Mouse (Mus musculus) E14TG2a.4 (cell line): Measurements from ENCODE around the gene Pde4a.
"Not testable (repeated sequence)": the region's sequence is repeated elsewhere in the genome, so short reads cannot be mapped to it uniquely, and the experiment has no call there.

Experiments used
- H3K27me3 ChIP-seq: 2 replicates; pipeline ENCODE4 v1.6.1; 2014; ENCODE audit warnings: low read length, control low read depth; ENCODE audit not compliant: insufficient read depth
- H3K36me3 ChIP-seq: 2 replicates; pipeline ENCODE4 v1.6.1; 2014; ENCODE audit warnings: low read length, control low read depth; ENCODE audit not compliant: insufficient read depth
- H3K4me1 ChIP-seq: replicated peaks from 2 replicates; pipeline ENCODE4 v1.6.1; 2014; ENCODE audit warnings: low read depth, low read length, control low read depth
- H3K4me3 ChIP-seq: replicated peaks from 2 replicates; pipeline ENCODE4 v1.5.1; 2014; ENCODE audit warnings: mild to moderate bottlenecking, low read length
- H3K9me3 ChIP-seq: 2 replicates; pipeline ENCODE4 v1.6.1; 2014; ENCODE audit warnings: low read length, control low read depth
- CTCF ChIP-seq: conservative IDR thresholded peaks from 2 replicates; pipeline ENCODE4 v1.5.1; 2014; ENCODE audit warnings: low read length
- NANOG ChIP-seq: IDR thresholded peaks from 2 replicates; pipeline ENCODE4 v1.6.1; 2014; ENCODE audit warnings: borderline replicate concordance, low read length, mixed read lengths
- POU5F1 ChIP-seq: IDR thresholded peaks from 2 replicates; pipeline ENCODE4 v1.6.1; 2014; ENCODE audit warnings: low read length, borderline replicate concordance

Pde4a gene

GRCm38 (mm10) chr9:21249629-21250508, 84.4 kb downstream of the Pde4a start:
- Histone ChIP-seq H3K9me3 (no peaks in the 10 kb centered on the region), H3K4me1 (peaks cover 45% of the 10 kb centered on the region), H3K4me3 (no peak overlapping the region), H3K27me3 (peaks cover 54% of the 10 kb centered on the region), H3K36me3 (no peaks in the 10 kb centered on the region)
- TF ChIP-seq CTCF (no peak), NANOG (no peak), POU5F1 (no peak)

DNA sequence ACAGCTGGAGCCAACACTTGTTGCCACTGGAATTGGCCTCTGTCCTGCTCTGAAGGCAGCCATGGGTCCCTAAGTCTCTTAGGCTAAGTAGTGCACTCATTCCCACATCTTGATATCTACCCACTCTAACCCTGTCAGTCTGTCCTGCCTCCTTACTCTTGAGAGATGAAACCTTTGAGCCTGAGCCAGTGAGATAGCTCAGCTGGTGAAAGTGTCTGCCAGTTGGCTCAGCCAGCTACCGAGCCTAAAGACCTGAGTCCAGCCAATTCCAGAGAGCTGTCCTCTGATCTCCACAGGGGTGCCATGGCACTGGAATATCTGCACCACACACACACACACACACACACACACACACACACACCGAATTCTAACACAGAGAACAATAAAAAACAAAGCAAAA, 85.0 kb downstream of the Pde4a start:
- Histone ChIP-seq H3K36me3 (no peaks in the 10 kb centered on the region), H3K27me3 (peaks cover 48% of the 10 kb centered on the region), H3K9me3 (no peaks in the 10 kb centered on the region), H3K4me1 (peaks cover 40% of the 10 kb centered on the region), H3K4me3 (no peak overlapping the region)
- TF ChIP-seq NANOG (no peak), POU5F1 (no peak), CTCF (no peak)

DNA sequence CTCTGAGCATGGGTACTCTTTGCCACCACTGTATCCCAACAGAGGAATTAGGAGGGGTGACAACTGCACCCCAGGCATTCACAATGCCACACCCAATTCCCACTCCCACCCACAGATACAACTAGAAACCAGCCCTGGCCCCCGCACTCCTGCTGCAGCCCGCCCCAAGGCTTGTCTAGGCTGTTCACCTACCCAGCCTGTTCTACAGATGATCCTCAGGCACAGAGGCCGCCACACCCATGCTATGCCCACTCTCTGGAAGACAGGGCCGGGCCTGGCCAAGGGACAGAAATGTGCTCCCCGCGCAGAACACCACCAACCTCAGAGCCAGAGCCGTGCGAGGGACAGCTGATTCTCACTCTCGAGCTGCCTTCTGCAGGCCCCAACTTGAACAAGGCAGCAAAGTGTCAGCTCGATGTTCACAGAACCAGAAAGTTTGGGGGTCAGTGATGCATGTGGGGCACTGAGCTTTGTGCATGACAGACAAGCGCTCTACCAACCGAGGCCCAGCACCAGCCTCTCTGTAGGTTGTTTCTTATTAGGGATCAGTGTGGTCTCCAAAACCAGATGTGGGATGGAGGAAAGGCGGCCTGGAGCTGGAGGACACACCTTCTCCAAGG, 85.7 kb downstream of the Pde4a start:
- peaks cover 41% of the 10 kb centered on the region for H3K27me3 ChIP-seq
- peak overlapping the region; percentile 41 for H3K4me3 ChIP-seq
- no peaks in the 10 kb centered on the region for H3K9me3 ChIP-seq
- H3K36me3 ChIP-seq: no peaks in the 10 kb centered on the region
- peaks cover 40% of the 10 kb centered on the region for H3K4me1 ChIP-seq
- TF ChIP-seq NANOG (no peak), POU5F1 (no peak), CTCF (no peak)

- TF ChIP-seq POU5F1: no peak
- TF ChIP-seq CTCF: no peak
- TF ChIP-seq NANOG: no peak
- H3K36me3 ChIP-seq: no peaks in the 10 kb centered on the region
- peaks cover 11% of the 10 kb centered on the region for H3K27me3 ChIP-seq
- H3K4me1 ChIP-seq: peaks cover 25% of the 10 kb centered on the region
- no peak overlapping the region for H3K4me3 ChIP-seq
- no peaks in the 10 kb centered on the region for H3K9me3 ChIP-seq
These were observed 89.2 kb downstream of the Pde4a start for GRCm38 (mm10) chr9:21254690-21255089.

DNA sequence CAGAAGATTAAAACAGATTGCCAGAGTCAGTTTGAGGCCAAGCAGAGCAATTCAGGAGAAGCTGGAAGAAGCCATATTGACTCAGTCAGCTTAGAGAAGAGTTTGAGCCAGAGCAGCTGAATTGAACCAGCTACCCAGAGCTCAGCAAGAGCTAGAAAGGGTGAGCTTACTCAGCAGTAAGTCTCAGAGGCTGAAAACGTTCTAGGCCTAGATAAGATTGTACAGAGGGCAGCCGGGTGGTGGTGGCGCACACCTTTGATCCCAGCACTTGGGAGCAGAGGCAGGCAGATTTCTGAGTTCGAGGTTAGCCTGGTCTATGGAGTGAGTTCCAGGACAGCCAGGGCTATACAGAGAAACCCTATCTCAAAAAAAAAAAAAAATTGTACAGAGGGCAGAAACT, 90.8 kb downstream of the Pde4a start:
- H3K27me3 ChIP-seq, H3K36me3 ChIP-seq, H3K9me3 ChIP-seq, H3K4me3 ChIP-seq: not testable (repeated sequence)
- peaks cover 12% of the 10 kb centered on the region for H3K4me1 ChIP-seq

DNA sequence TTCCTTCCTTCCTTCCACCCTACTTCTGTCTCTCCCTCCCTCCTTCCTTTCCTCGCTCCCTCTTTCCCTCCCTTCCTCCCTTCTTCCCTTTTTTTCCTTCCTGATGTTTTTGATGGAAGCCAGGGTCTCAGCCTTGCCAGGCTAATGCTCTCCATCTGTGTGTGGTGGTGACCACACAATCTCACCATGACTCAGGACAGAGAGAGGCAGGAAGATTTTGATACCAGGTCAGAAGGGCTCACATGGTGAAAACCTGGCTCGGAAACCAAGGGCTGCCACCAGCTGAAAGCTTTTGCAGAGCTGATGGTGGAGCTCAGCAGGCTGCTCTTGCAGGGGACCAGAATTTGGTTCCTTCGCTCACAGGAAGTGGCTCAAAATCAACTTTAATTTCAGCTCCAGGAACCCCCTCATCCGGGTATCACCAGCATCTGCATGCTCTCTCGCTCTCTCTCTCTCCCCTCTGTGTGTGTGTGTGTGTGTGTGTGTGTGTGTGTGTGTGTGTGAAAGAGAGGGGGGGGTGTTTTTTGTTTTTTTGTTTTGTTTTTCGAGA, 95.1 kb downstream of the Pde4a start:
- Histone ChIP-seq H3K36me3 (no peaks in the 10 kb centered on the region), H3K4me1 (peaks cover 35% of the 10 kb centered on the region), H3K9me3 (no peaks in the 10 kb centered on the region), H3K4me3 (no peak overlapping the region), H3K27me3 (no peaks in the 10 kb centered on the region)
- TF ChIP-seq NANOG (no peak), POU5F1 (no peak), CTCF (no peak)

DNA sequence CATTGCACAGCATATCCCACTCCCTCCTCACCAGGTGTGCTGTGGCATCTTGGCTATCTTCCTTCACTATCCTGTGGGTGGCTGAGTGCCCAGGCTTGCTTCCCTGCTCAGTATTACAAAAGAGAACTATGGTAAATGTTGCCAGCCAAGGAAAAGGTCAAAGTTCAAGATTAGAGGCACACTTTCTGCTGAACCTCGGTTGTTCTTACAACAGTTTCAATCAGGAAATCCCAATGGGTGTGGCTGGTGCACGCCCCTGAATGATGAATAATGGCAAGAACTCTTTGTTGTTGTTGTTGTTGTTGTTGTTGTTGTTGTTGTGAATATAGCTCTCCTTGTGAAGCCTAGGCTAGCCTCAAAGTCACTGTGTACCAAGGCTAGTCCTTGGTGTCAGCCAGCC, 96.3 kb downstream of the Pde4a start:
- H3K4me3 ChIP-seq: peak overlapping the region; percentile 27; the same call in 1 of the 2 replicates
- no peaks in the 10 kb centered on the region for H3K27me3 ChIP-seq
- H3K9me3 ChIP-seq: no peaks in the 10 kb centered on the region
- TF ChIP-seq CTCF: no peak
- TF ChIP-seq NANOG: no peak
- no peak for TF ChIP-seq POU5F1
- H3K4me1 ChIP-seq: peaks cover 48% of the 10 kb centered on the region
- H3K36me3 ChIP-seq: peaks cover 9% of the 10 kb centered on the region
